Mouse (Mus musculus): Measurements from ENCODE around the gene Hoxa6. TPM values are rescaled to one million over a fixed set of nuclear protein-coding genes. Genes with fewer than 3 reads are reported as not detected.

Hoxa6 gene
- polyA plus RNA-seq, 1 experiment from 2014 or later = 4.4 TPM

- WGBS = 38% methylated on average over 2 of the region's 2 CpGs
- H3K9ac ChIP-seq (ENCODE audit: low read depth, low read length) = no peak overlapping the region
Measured at GRCm38 (mm10) chr6:52182030-52182429, 26.5 kb downstream of the Hoxa6 start.

GRCm38 (mm10) chr6:52180726-52181125 is 27.8 kb downstream of the Hoxa6 start:
- H3K4me3 ChIP-seq (ENCODE audit: low read length) = peak overlapping the region; percentile 71; the same call in 1 of the 2 replicates
- 35% methylated on average over 3 of the region's 3 CpGs for WGBS
- peaks cover 79% of the 10 kb centered on the region for H3K4me1 ChIP-seq (ENCODE audit: control insufficient read depth, insufficient read depth, low read length)
- peak overlapping the region; percentile 88; the same call in 1 of the 2 replicates for H3K9ac ChIP-seq (ENCODE audit: low read depth, low read length)
- ATAC-seq (ENCODE audit: low FRiP score, low TSS enrichment) = no peak
- H3K36me3 ChIP-seq (ENCODE audit: control insufficient read depth, insufficient read depth, low read length) = peaks cover 12% of the 10 kb centered on the region; the same call in 1 of the 2 replicates
- H3K27me3 ChIP-seq (ENCODE audit: control insufficient read depth, insufficient read depth, low read length) = no peaks in the 10 kb centered on the region
- peak overlapping the region; percentile 89; the same call in 1 of the 2 replicates for H3K27ac ChIP-seq (ENCODE audit: low read depth, low read length)
- H3K9me3 ChIP-seq (ENCODE audit: control insufficient read depth, low read length) = no peaks in the 10 kb centered on the region
- H3K4me2 ChIP-seq (replicated peaks; ENCODE audit: low read depth, low read length) = peak overlapping the region; percentile 67

More at GRCm38 (mm10) chr6:52182030-52182429, 26.5 kb downstream of the Hoxa6 start:
- Histone ChIP-seq H3K36me3 (ENCODE audit: control insufficient read depth, insufficient read depth, low read length) (peaks cover 23% of the 10 kb centered on the region; the same call in 1 of the 2 replicates), H3K4me3 (ENCODE audit: low read length) (no peak overlapping the region), H3K27ac (ENCODE audit: low read depth, low read length) (peak overlapping the region; percentile 94; the same call in 1 of the 2 replicates), H3K4me1 (ENCODE audit: control insufficient read depth, insufficient read depth, low read length) (peaks cover 78% of the 10 kb centered on the region), H3K4me2 (replicated peaks; ENCODE audit: low read depth, low read length) (0 out of 2 replicates have a peak overlapping the region, but pooled peaks have one; percentile 1), H3K9me3 (ENCODE audit: control insufficient read depth, low read length) (no peaks in the 10 kb centered on the region), H3K27me3 (ENCODE audit: control insufficient read depth, insufficient read depth, low read length) (no peaks in the 10 kb centered on the region)
- ATAC-seq (ENCODE audit: low FRiP score, low TSS enrichment) = no peak

GRCm38 (mm10) chr6:52180213-52180710 is 28.3 kb downstream of the Hoxa6 start:
- Histone ChIP-seq H3K27me3 (ENCODE audit: control insufficient read depth, insufficient read depth, low read length) (no peaks in the 10 kb centered on the region), H3K9me3 (ENCODE audit: control insufficient read depth, low read length) (no peaks in the 10 kb centered on the region), H3K4me2 (replicated peaks; ENCODE audit: low read depth, low read length) (peak overlapping the region; percentile 67), H3K4me3 (ENCODE audit: low read length) (peak overlapping the region; percentile 71), H3K36me3 (ENCODE audit: control insufficient read depth, insufficient read depth, low read length) (peaks cover 12% of the 10 kb centered on the region; the same call in 1 of the 2 replicates), H3K9ac (ENCODE audit: low read depth, low read length) (peak overlapping the region; percentile 88), H3K4me1 (ENCODE audit: control insufficient read depth, insufficient read depth, low read length) (peaks cover 75% of the 10 kb centered on the region), H3K27ac (ENCODE audit: low read depth, low read length) (peak overlapping the region; percentile 89)
- no peak for ATAC-seq (ENCODE audit: low FRiP score, low TSS enrichment)
- 11% methylated on average over 11 of the region's 11 CpGs for WGBS

- Histone ChIP-seq H3K9me3 (ENCODE audit: control insufficient read depth, low read length) (no peaks in the 10 kb centered on the region), H3K4me2 (replicated peaks; ENCODE audit: low read depth, low read length) (peak overlapping the region; percentile 67), H3K4me3 (ENCODE audit: low read length) (peak overlapping the region; percentile 71), H3K4me1 (ENCODE audit: control insufficient read depth, insufficient read depth, low read length) (peaks cover 69% of the 10 kb centered on the region), H3K9ac (ENCODE audit: low read depth, low read length) (peak overlapping the region; percentile 88), H3K36me3 (ENCODE audit: control insufficient read depth, insufficient read depth, low read length) (peaks cover 12% of the 10 kb centered on the region; the same call in 1 of the 2 replicates), H3K27me3 (ENCODE audit: control insufficient read depth, insufficient read depth, low read length) (no peaks in the 10 kb centered on the region), H3K27ac (ENCODE audit: low read depth, low read length) (peak overlapping the region; percentile 89)
- ATAC-seq (ENCODE audit: low FRiP score, low TSS enrichment) = no peak
- 5% methylated on average over 10 of the region's 10 CpGs for WGBS
Measured at GRCm38 (mm10) chr6:52179690-52180089, 28.8 kb downstream of the Hoxa6 start.

- H3K36me3 ChIP-seq (ENCODE audit: control insufficient read depth, insufficient read depth, low read length) = peaks cover 12% of the 10 kb centered on the region; the same call in 1 of the 2 replicates
- peak overlapping the region; percentile 89 for H3K27ac ChIP-seq (ENCODE audit: low read depth, low read length)
- 14% methylated on average over 4 of the region's 4 CpGs for WGBS
- peak overlapping the region; percentile 71 for H3K4me3 ChIP-seq (ENCODE audit: low read length)
- no peak for ATAC-seq (ENCODE audit: low FRiP score, low TSS enrichment)
- H3K4me1 ChIP-seq (ENCODE audit: control insufficient read depth, insufficient read depth, low read length) = peaks cover 63% of the 10 kb centered on the region
- peak overlapping the region; percentile 88 for H3K9ac ChIP-seq (ENCODE audit: low read depth, low read length)
- no peaks in the 10 kb centered on the region for H3K9me3 ChIP-seq (ENCODE audit: control insufficient read depth, low read length)
- H3K4me2 ChIP-seq (replicated peaks; ENCODE audit: low read depth, low read length) = peak overlapping the region; percentile 67
- H3K27me3 ChIP-seq (ENCODE audit: control insufficient read depth, insufficient read depth, low read length) = no peaks in the 10 kb centered on the region
Measured at GRCm38 (mm10) chr6:52178918-52179665, 29.4 kb downstream of the Hoxa6 start.

DNA sequence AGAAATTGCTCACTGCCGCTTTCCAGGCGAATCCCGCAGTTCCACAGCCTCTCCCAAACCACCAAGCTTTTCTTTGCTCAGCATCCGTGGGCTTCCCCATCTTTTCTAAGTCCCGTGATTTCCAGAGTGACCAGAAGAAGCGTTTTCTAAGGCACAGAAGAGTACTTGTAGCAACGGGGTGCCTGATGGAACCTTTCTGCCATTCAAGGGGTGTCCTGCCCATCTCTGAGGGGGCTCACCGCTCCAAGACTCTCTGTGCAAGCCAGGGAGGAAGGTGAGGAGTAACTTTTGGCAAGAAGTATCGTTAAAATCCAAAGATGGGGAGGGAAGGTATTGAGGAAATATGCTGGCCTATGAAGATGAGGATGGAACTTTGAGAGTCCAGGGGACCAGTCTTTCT is 30.7 kb downstream of the Hoxa6 start:
- 11% methylated on average over 9 of the region's 9 CpGs for WGBS
- H3K4me3 ChIP-seq (ENCODE audit: low read length) = peak overlapping the region; percentile 71

GRCm38 (mm10) chr6:52177061-52177735 is 31.3 kb downstream of the Hoxa6 start, which contains the start of gene 5730596B20Rik:
5730596B20Rik (plus strand) TSS chr6:52177498.
- peak within 1 kb of the TSS; percentile 98 for H3K27ac ChIP-seq (ENCODE audit: low read depth, low read length)
- H3K36me3 ChIP-seq (ENCODE audit: control insufficient read depth, insufficient read depth, low read length) = peaks cover 12% of the 10 kb centered on the region; the same call in 1 of the 2 replicates
- under 1% methylated on average over 36 of the region's 36 CpGs for whole genome bisulfite sequencing
- H3K4me3 ChIP-seq (ENCODE audit: low read length) = peak within 1 kb of the TSS; percentile 71
- peak within 1 kb of the TSS; percentile 67 for H3K4me2 ChIP-seq (replicated peaks; ENCODE audit: low read depth, low read length)
- H3K27me3 ChIP-seq (ENCODE audit: control insufficient read depth, insufficient read depth, low read length) = no peaks in the 10 kb centered on the region
- H3K4me1 ChIP-seq (ENCODE audit: control insufficient read depth, insufficient read depth, low read length) = peaks cover 66% of the 10 kb centered on the region
- peak; percentile 30 for ATAC-seq (ENCODE audit: low FRiP score, low TSS enrichment)
- peak within 1 kb of the TSS; percentile 88 for H3K9ac ChIP-seq (ENCODE audit: low read depth, low read length)
- H3K9me3 ChIP-seq (ENCODE audit: control insufficient read depth, low read length) = no peaks in the 10 kb centered on the region

More for the DNA sequence above, 30.7 kb downstream of the Hoxa6 start:
- ATAC-seq (ENCODE audit: low FRiP score, low TSS enrichment) = no peak
- Histone ChIP-seq H3K9ac (ENCODE audit: low read depth, low read length) (peak overlapping the region; percentile 88), H3K36me3 (ENCODE audit: control insufficient read depth, insufficient read depth, low read length) (peaks cover 12% of the 10 kb centered on the region; the same call in 1 of the 2 replicates), H3K4me1 (ENCODE audit: control insufficient read depth, insufficient read depth, low read length) (peaks cover 62% of the 10 kb centered on the region), H3K4me2 (replicated peaks; ENCODE audit: low read depth, low read length) (peak overlapping the region; percentile 67), H3K27ac (ENCODE audit: low read depth, low read length) (peak overlapping the region; percentile 98), H3K9me3 (ENCODE audit: control insufficient read depth, low read length) (no peaks in the 10 kb centered on the region), H3K27me3 (ENCODE audit: control insufficient read depth, insufficient read depth, low read length) (no peaks in the 10 kb centered on the region)

GRCm38 (mm10) chr6:52176391-52176790 is 32.1 kb downstream of the Hoxa6 start:
- Histone ChIP-seq H3K27ac (ENCODE audit: low read depth, low read length) (peak overlapping the region; percentile 98), H3K36me3 (ENCODE audit: control insufficient read depth, insufficient read depth, low read length) (peaks cover 7% of the 10 kb centered on the region; the same call in 1 of the 2 replicates), H3K4me2 (replicated peaks; ENCODE audit: low read depth, low read length) (peak overlapping the region; percentile 67), H3K9ac (ENCODE audit: low read depth, low read length) (peak overlapping the region; percentile 88), H3K4me1 (ENCODE audit: control insufficient read depth, insufficient read depth, low read length) (peaks cover 66% of the 10 kb centered on the region), H3K9me3 (ENCODE audit: control insufficient read depth, low read length) (no peaks in the 10 kb centered on the region), H3K4me3 (ENCODE audit: low read length) (peak overlapping the region; percentile 71), H3K27me3 (ENCODE audit: control insufficient read depth, insufficient read depth, low read length) (no peaks in the 10 kb centered on the region)
- no peak for ATAC-seq (ENCODE audit: low FRiP score, low TSS enrichment)
- 0% methylated on average over 6 of the region's 6 CpGs for WGBS
